Mouse (Mus musculus): ENCODE results near the gene Pdhb. TPM values are rescaled to one million over a fixed set of nuclear protein-coding genes. Genes with fewer than 3 reads are reported as not detected.

Gene Pdhb
- polyA plus RNA-seq, 1 experiment from 2014 or later = 460 TPM

DNA sequence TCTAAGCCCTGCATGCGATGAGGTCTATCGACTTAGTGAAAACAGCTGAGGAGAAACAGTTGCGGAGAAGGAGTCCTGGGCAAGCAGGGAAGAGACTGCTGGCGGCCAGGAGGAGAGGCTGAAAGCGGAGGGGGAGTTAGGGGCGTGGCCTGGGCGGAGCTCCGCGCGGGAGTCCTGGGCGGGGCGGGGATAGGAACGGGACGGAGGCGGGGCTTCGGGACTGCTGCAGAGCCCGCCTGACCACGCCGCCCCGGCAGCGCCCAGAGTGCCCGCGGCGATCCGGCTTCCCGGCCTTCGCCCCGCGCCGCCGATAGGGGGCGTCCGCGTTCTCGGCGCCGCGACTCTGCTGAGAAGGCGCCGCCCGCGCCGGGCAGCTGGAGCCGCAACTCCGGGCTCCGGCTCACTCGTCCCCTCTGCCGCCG lies 41.0 kb upstream of the Pdhb start, which contains the start of gene Kctd6:
TSS of gene Kctd6 (plus strand) at position 338 of the 422 bp plus-strand sequence.
- peak within 1 kb of the TSS; percentile 95 for H3K4me2 ChIP-seq
- no peaks in the 10 kb centered on the region for H3K36me3 ChIP-seq
- H3K27ac ChIP-seq (replicated peaks) = peak within 1 kb of the TSS; percentile 95
- 0% methylated on average over 44 of the region's 49 CpGs for WGBS
- H3K4me3 ChIP-seq = peak within 1 kb of the TSS; percentile 75
- ATAC-seq (ENCODE audit: extremely low read depth, insufficient number of reproducible peaks, low FRiP score, low TSS enrichment) = peak; percentile 97
- H3K9me3 ChIP-seq = no peaks in the 10 kb centered on the region
- peaks cover 30% of the 10 kb centered on the region for H3K4me1 ChIP-seq
- H3K27me3 ChIP-seq (replicated peaks) = no peaks in the 10 kb centered on the region
- H3K9ac ChIP-seq = peak within 1 kb of the TSS; percentile 99

DNA sequence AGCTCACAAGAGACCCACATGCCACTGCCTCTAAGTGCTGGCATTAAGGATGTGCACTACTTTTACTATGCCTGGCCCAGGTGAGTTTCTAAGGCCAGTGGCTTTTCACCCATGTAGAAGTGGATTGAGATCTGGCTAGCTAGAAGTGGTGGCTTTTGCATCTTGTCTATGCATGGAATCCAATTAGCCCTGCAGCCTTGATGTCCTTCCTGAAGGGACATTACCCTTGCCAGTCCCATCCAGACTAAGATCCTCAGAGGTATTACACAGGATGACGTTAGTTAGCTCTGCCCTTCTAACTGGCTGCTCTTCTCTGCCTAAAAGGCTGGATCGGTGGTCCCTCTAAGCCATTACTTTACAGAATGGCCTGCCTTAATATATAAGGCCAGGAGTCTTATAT lies 40.2 kb upstream of the Pdhb start:
- no peaks in the 10 kb centered on the region for H3K9me3 ChIP-seq
- 76% methylated on average over 2 of the region's 2 CpGs for WGBS
- no peaks in the 10 kb centered on the region for H3K36me3 ChIP-seq
- ATAC-seq (ENCODE audit: extremely low read depth, insufficient number of reproducible peaks, low FRiP score, low TSS enrichment) = no peak
- H3K9ac ChIP-seq = no peak overlapping the region
- no peak overlapping the region for H3K4me2 ChIP-seq
- no peak overlapping the region for H3K4me3 ChIP-seq
- peaks cover 27% of the 10 kb centered on the region for H3K4me1 ChIP-seq
- no peaks in the 10 kb centered on the region for H3K27me3 ChIP-seq (replicated peaks)
- H3K27ac ChIP-seq (replicated peaks) = no peak overlapping the region

DNA sequence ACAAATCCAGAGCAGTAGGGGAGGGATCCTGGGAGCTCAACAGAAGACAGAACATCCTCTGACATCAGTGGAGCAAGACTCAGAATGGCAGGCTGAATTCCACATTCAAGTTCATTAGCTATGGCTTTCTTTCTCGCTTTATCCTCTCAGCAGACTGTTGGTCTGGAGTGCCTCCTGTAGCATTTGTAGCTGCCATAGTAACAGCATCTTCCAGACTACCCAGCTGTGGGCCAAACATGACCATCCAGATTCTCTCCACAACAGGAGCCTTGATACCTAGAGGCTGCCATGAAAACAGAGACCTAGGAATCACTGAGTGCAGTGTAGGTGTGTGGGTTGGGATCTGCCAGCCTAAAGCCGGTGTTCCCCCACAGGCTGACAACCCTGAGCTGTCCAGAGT lies 37.1 kb upstream of the Pdhb start:
- no peak overlapping the region for H3K4me3 ChIP-seq
- WGBS = 88% methylated on average over 2 of the region's 2 CpGs
- ATAC-seq (ENCODE audit: extremely low read depth, insufficient number of reproducible peaks, low FRiP score, low TSS enrichment) = no peak
- peaks cover 22% of the 10 kb centered on the region for H3K4me1 ChIP-seq
- no peaks in the 10 kb centered on the region for H3K27me3 ChIP-seq (replicated peaks)
- no peaks in the 10 kb centered on the region for H3K9me3 ChIP-seq
- no peak overlapping the region for H3K4me2 ChIP-seq
- H3K36me3 ChIP-seq = no peaks in the 10 kb centered on the region
- H3K27ac ChIP-seq (replicated peaks) = no peak overlapping the region
- H3K9ac ChIP-seq = no peak overlapping the region

DNA sequence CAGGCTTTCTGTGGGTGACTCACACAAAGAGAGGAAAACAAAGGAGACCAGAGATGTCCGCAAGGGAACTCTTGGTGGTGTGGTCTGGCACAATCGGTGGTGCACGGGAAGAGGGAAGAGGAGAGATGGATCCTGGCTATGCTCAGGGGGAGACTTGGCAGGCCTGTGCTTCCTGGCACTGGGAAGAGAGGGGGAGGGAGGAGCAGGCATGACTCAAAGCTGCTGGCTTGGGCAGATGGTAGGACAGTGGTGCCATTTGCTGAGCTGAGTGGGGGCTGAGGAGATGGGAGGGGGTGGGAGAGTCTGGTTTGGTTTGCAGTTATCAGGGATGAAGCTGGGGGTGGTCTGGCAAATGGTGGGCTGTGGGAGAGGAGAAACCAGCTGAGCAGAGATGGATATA lies 36.1 kb upstream of the Pdhb start:
- WGBS = 58% methylated on average over 3 of the region's 3 CpGs
- Histone ChIP-seq H3K9ac (no peak overlapping the region), H3K4me3 (no peak overlapping the region), H3K27me3 (replicated peaks) (no peaks in the 10 kb centered on the region), H3K36me3 (no peaks in the 10 kb centered on the region), H3K27ac (replicated peaks) (no peak overlapping the region), H3K9me3 (no peaks in the 10 kb centered on the region), H3K4me1 (peaks cover 20% of the 10 kb centered on the region), H3K4me2 (no peak overlapping the region)
- ATAC-seq (ENCODE audit: extremely low read depth, insufficient number of reproducible peaks, low FRiP score, low TSS enrichment) = no peak

DNA sequence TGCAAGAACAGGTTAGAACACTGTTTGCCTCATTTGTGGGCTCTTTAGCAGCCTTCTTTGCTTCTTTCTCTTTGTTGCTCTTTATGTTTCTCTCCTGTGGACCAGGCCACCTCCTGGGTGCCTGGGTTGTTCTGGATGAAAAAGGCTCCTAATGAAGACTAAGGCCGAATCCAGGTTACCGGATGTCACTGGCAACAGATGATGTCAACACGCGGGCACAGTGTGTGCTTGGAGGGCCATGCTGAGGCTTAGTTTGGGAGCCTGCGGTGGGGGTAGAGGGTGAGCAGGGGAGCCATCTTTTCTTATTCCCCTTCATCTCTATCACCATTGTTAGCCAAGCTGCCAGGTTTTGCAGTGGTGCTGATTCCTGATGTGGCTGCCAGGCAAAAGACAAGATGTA lies 34.7 kb upstream of the Pdhb start:
- H3K9me3 ChIP-seq = no peaks in the 10 kb centered on the region
- WGBS = 75% methylated on average over 5 of the region's 5 CpGs

DNA sequence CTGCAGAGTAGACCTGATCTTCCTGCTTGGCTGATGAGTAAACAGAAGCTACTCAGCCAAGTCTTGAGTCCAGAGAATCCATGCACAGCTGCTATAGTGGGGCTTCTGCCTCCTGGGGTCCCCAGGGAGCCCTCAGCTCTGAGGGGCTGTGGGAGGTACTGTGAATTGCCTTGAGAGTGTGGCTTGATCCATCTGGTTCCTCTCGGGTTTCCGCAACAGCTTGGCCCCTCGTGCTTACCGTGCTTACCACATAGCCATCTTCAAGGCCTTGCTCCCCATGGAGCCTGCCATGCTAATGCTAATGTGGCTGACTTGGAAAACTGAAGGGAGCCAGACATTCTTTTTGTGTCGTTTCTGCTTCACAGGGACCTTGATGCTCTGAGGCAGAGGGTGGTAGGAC lies 34.3 kb upstream of the Pdhb start:
- H3K36me3 ChIP-seq = no peaks in the 10 kb centered on the region
- no peak for ATAC-seq (ENCODE audit: extremely low read depth, insufficient number of reproducible peaks, low FRiP score, low TSS enrichment)
- H3K4me1 ChIP-seq = peaks cover 20% of the 10 kb centered on the region
- H3K4me2 ChIP-seq = no peak overlapping the region
- no peaks in the 10 kb centered on the region for H3K27me3 ChIP-seq (replicated peaks)
- H3K9me3 ChIP-seq = no peaks in the 10 kb centered on the region
- no peak overlapping the region for H3K27ac ChIP-seq (replicated peaks)
- 51% methylated on average over 5 of the region's 5 CpGs for WGBS
- no peak overlapping the region for H3K4me3 ChIP-seq
- H3K9ac ChIP-seq = no peak overlapping the region

More for the DNA sequence above, 34.7 kb upstream of the Pdhb start:
- no peak overlapping the region for H3K4me3 ChIP-seq
- no peak overlapping the region for H3K4me2 ChIP-seq
- no peaks in the 10 kb centered on the region for H3K27me3 ChIP-seq (replicated peaks)
- peaks cover 20% of the 10 kb centered on the region for H3K4me1 ChIP-seq
- no peaks in the 10 kb centered on the region for H3K36me3 ChIP-seq
- no peak overlapping the region for H3K27ac ChIP-seq (replicated peaks)
- H3K9ac ChIP-seq = no peak overlapping the region
- ATAC-seq (ENCODE audit: extremely low read depth, insufficient number of reproducible peaks, low FRiP score, low TSS enrichment) = no peak

DNA sequence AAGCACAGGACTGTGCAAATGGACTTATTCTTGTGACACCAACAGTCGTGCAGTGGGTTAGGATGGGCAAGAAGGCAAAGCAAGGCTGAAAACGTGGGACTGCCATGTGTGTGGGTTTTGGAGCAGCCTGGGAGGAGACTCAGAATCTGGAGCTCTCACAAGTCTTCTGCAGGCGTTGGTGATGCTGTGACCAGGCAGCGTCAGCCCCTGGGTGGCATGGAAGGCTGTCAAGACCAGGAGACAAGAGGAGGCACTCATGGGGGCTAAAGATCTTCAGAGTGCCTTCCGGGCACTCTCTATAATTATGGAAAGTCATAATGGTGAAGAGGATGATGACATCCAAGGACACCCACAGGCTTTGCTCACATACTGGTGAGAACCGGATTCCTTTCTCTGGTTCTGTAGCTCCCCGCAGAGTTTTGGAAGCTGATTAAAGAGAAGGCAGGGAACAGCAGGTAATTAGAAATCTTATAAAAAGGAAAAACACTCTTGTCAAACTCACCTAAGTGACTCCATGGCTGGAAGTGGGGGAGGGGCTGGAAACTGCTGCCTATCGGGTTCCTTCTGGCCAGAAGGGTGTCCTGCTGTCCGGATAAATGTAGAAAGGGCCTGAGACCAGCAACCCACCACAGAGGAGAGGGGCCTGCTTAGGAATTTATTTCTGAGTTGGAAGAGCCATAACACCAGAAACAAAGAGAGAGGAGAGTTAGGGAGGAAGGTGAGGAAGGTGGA lies 33.5 kb upstream of the Pdhb start:
- Histone ChIP-seq H3K4me2 (no peak overlapping the region), H3K36me3 (no peaks in the 10 kb centered on the region), H3K4me3 (no peak overlapping the region), H3K9ac (no peak overlapping the region), H3K27ac (replicated peaks) (no peak overlapping the region), H3K27me3 (replicated peaks) (no peaks in the 10 kb centered on the region), H3K4me1 (peaks cover 20% of the 10 kb centered on the region), H3K9me3 (no peaks in the 10 kb centered on the region)
- ATAC-seq (ENCODE audit: extremely low read depth, insufficient number of reproducible peaks, low FRiP score, low TSS enrichment) = no peak
- 32% methylated on average over 9 of the region's 9 CpGs for WGBS

DNA sequence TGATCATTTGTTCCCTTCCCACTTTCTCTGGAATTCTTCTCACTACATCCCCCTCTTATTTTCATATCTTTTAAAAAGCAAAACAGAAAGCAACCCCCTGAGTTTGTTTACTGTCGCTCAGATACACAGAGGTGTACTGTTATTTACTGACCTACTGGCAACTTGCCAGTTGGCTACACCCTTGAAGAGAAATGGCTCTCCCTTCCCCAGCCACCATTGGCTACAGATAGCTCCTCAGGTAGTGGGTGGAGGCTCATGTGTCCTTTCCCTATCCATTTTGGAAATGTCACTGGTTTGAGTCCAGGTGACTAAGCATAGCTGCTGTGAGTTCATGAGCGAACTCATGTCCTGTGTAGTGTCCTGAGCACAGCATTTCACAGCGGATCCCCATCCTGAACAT lies 28.9 kb upstream of the Pdhb start:
- ATAC-seq (ENCODE audit: extremely low read depth, insufficient number of reproducible peaks, low FRiP score, low TSS enrichment) = no peak
- Histone ChIP-seq H3K36me3 (no peaks in the 10 kb centered on the region), H3K27ac (replicated peaks) (no peak overlapping the region), H3K4me1 (peaks cover 12% of the 10 kb centered on the region), H3K4me2 (no peak overlapping the region), H3K4me3 (no peak overlapping the region), H3K9me3 (no peaks in the 10 kb centered on the region), H3K27me3 (replicated peaks) (no peaks in the 10 kb centered on the region), H3K9ac (no peak overlapping the region)
- WGBS = 80% methylated on average over 3 of the region's 3 CpGs

DNA sequence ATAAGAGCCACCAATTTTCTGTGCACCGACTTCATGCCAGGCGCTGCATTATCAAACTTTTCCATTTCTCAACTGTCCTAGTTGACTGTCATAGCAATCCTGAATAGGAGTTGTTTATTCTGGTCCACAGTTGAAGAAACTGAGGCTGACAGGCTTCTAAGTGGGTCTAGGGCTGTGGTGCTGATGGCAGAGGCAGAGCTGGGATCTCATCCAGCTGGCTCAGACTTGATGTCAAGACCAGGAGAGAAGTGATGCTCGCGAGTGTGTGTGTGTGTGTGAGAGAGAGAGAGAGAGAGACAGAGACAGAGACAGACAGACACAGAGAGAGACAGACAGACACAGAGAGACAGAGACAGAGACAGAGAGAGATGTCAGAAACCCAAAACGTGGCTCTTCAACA lies 27.9 kb upstream of the Pdhb start:
- no peaks in the 10 kb centered on the region for H3K36me3 ChIP-seq
- H3K4me1 ChIP-seq = peaks cover 4% of the 10 kb centered on the region
- no peaks in the 10 kb centered on the region for H3K27me3 ChIP-seq (replicated peaks)
- no peak overlapping the region for H3K27ac ChIP-seq (replicated peaks)
- no peak overlapping the region for H3K4me3 ChIP-seq
- no peak for ATAC-seq (ENCODE audit: extremely low read depth, insufficient number of reproducible peaks, low FRiP score, low TSS enrichment)
- H3K4me2 ChIP-seq = no peak overlapping the region
- H3K9me3 ChIP-seq = no peaks in the 10 kb centered on the region
- 67% methylated on average over 5 of the region's 5 CpGs for WGBS
- H3K9ac ChIP-seq = no peak overlapping the region

DNA sequence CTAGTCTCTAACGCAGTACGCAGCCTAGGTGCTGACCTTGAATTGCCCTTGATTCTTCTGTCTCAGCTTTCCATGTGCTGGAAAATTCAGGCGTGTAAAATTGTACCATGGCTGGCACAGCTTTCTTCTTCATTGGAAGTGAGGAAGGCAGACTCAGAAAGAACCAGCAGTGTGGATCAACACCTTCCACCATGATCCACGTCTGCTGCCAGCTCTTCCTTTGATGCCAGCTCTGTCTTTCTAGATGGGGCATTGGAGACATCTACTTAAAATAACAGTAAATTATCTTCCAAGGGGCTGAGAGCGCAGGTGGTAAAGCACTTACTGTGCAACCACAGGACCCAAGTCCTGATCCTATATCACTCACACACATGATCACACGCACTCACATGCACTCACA lies 19.9 kb upstream of the Pdhb start:
- no peak for ATAC-seq (ENCODE audit: extremely low read depth, insufficient number of reproducible peaks, low FRiP score, low TSS enrichment)
- 78% methylated on average over 6 of the region's 6 CpGs for WGBS
- Histone ChIP-seq H3K4me1 (no peaks in the 10 kb centered on the region), H3K27ac (replicated peaks) (no peak overlapping the region), H3K4me3 (no peak overlapping the region), H3K27me3 (replicated peaks) (no peaks in the 10 kb centered on the region), H3K36me3 (no peaks in the 10 kb centered on the region), H3K4me2 (no peak overlapping the region), H3K9me3 (no peaks in the 10 kb centered on the region), H3K9ac (no peak overlapping the region)

DNA sequence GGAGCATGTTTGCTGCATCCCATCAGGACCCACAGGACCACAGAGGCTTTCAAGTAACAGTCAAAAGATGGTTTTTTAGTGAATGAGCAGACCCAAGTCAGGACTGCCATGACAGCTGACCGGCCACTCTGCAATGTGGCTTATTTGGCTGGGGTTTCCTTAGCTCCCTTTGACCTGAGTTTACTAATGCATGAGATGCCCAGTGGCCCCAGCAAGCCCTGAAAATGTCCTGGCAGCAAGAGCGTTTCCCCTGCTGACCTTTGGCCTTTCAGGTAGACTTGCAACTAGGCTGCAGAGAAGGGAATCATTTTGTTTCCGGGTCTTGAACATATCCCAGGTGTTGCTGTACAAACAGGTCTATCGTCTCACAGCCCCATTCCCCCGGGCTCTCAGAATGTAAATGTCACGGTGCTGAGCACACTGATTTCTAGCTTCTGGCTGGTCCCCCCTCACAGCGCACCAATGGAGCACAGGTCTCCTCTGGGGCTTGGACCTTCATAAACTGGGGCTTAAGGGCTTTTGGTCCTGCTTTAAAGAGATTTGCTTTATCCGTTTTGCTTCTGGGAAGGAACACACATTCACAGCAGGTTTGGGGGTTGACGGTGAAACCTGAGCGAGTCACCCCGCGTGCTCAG lies 18.6 kb upstream of the Pdhb start:
- no peak overlapping the region for H3K4me3 ChIP-seq
- H3K4me2 ChIP-seq = no peak overlapping the region
- no peak overlapping the region for H3K27ac ChIP-seq (replicated peaks)
- no peaks in the 10 kb centered on the region for H3K4me1 ChIP-seq
- no peaks in the 10 kb centered on the region for H3K9me3 ChIP-seq
- ATAC-seq (ENCODE audit: extremely low read depth, insufficient number of reproducible peaks, low FRiP score, low TSS enrichment) = no peak
- H3K36me3 ChIP-seq = no peaks in the 10 kb centered on the region
- WGBS = 63% methylated on average over 12 of the region's 12 CpGs
- H3K9ac ChIP-seq = no peak overlapping the region
- H3K27me3 ChIP-seq (replicated peaks) = no peaks in the 10 kb centered on the region

DNA sequence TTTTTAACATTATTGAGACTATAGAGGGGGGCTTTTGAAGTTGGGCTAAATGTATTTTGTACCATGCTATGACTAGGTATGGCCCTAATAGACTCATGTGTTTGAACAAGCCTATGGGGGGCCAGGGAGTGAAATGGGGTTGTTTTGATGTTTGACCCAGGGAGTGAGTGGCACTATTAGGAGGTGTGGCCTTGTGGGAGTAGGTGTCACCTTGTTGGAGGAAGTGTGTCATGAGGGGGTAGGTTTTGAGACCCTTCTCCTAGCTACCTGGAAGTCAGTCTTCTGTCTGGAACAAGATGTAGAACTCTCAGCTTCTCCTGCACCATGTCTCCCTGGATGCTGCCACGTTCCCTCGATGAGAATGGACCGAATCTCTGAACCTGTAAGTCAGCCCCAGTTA lies 17.7 kb upstream of the Pdhb start:
- no peaks in the 10 kb centered on the region for H3K9me3 ChIP-seq
- 82% methylated on average over 3 of the region's 3 CpGs for WGBS
- no peak overlapping the region for H3K27ac ChIP-seq (replicated peaks)
- H3K27me3 ChIP-seq (replicated peaks) = no peaks in the 10 kb centered on the region
- no peaks in the 10 kb centered on the region for H3K36me3 ChIP-seq
- no peak overlapping the region for H3K9ac ChIP-seq
- no peak overlapping the region for H3K4me3 ChIP-seq
- H3K4me2 ChIP-seq = no peak overlapping the region
- no peaks in the 10 kb centered on the region for H3K4me1 ChIP-seq
- no peak for ATAC-seq (ENCODE audit: extremely low read depth, insufficient number of reproducible peaks, low FRiP score, low TSS enrichment)
